Mouse (Mus musculus) heart, adult 2 months (tissue): Measurements from ENCODE around the gene Vldlr. TPM values are rescaled to one million over a fixed set of nuclear protein-coding genes. Genes with fewer than 3 reads are reported as not detected.

Experiments used
- DNase-seq, 2 experiments: peaks; one replicate each; pipeline ENCODE4 v3.0.0; 2021
- H3K27ac ChIP-seq: fragments of 200-600 bp; 2 replicates; pipeline ENCODE4 v1.8.1; 2022
- H3K27me3 ChIP-seq: fragments of 200-500 bp; 2 replicates; pipeline ENCODE4 v1.6.1; 2012; ENCODE audit warnings: mild to moderate bottlenecking, low read length, inconsistent platforms, mixed read lengths; ENCODE audit not compliant: control insufficient read depth, insufficient read depth
- H3K36me3 ChIP-seq: fragments of 200-500 bp; 2 replicates; pipeline ENCODE4 v1.6.1; 2012; ENCODE audit warnings: low read length, inconsistent platforms; ENCODE audit not compliant: control insufficient read depth, insufficient read depth
- H3K4me1 ChIP-seq: fragments of 200-500 bp; 2 replicates; pipeline ENCODE4 v1.6.1; 2011; ENCODE audit warnings: low read length; ENCODE audit not compliant: control insufficient read depth, insufficient read depth
- H3K4me3 ChIP-seq: fragments of 200-600 bp; 2 replicates; pipeline ENCODE4 v1.8.1; 2022
- H3K79me2 ChIP-seq: fragments of 200-500 bp; replicated peaks from 2 replicates; pipeline ENCODE4 v1.6.1; 2012; ENCODE audit warnings: mild to moderate bottlenecking, inconsistent platforms, low read length, moderate library complexity, mixed read lengths; ENCODE audit not compliant: control insufficient read depth, insufficient read depth
- H3K9ac ChIP-seq: fragments of 200-500 bp; 2 replicates; pipeline ENCODE4 v1.6.1; 2012; ENCODE audit warnings: low read depth, mild to moderate bottlenecking, control low read depth, inconsistent platforms, low read length, mixed read lengths
- CTCF ChIP-seq: fragments of 200-600 bp; IDR thresholded peaks from 2 replicates; pipeline ENCODE4 v1.8.1; 2022; ENCODE audit warnings: antibody characterized with exemption, mild to moderate bottlenecking, moderate library complexity
- EP300 ChIP-seq: fragments of 200-500 bp; IDR thresholded peaks from 2 replicates; pipeline ENCODE4 v1.6.1; 2011; ENCODE audit warnings: low read depth, low read length, control low read depth; ENCODE audit not compliant: insufficient read depth
- POLR2A ChIP-seq: fragments of 200-500 bp; IDR thresholded peaks from 2 replicates; pipeline ENCODE4 v1.6.1; 2011; ENCODE audit warnings: mild to moderate bottlenecking, low read depth, low read length, control low read depth; ENCODE audit not compliant: insufficient read depth
- WGBS: fragments of 180-500 bp; shearing (Covaris S2); methylation state at CpG from one replicate; pipeline ENCODE4 v1.1.7; 2018; 5-methylcytosine and 5-hydroxymethylcytosine counted together
- intact Hi-C: fragments of 180-260 bp; cut with DNase I; formaldehyde crosslinking; loops from one replicate; pipeline ENCODE4 v1.15.1; 2025
- polyA plus RNA-seq: library from polyadenylated mRNA; depleted of rRNA; stranded (reverse); fragments of >200 nt; gene quantifications from 2 replicates; pipeline ENCODE4 v1.2.3, GENCODE M21; 2012; rRNA removed
- total RNA-seq, 2 experiments: library from RNA; stranded (reverse); gene quantifications; 2 replicates each; pipeline ENCODE4 v1.2.3; 2021

The Vldlr gene
- total and polyA plus RNA-seq, 3 experiments: 72.6 to 261 (median 211) TPM

DNA sequence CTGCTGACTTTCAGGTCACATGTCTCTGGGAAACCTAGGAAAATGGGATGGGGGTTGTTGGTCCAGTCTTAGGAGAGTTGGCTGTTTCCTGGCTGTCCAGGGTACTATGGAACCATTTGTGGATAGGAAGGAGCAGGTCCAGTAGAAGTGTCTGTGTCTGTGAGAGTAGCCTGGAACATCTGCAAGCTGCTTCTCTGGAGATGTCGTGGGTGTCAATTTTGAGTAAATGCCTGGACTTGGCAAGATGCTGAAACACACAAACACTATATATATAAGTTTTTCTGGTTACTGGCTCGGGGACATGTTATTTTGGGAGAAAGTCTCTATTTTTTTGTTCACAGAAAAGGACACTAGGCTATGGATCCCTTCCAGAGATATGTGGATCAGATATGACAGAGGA lies 57.1 kb downstream of the Vldlr start:
- no peak overlapping the region for H3K4me3 ChIP-seq
- H3K79me2 ChIP-seq: no peaks in the 10 kb centered on the region
- H3K9ac ChIP-seq: no peak overlapping the region
- H3K27ac ChIP-seq: no peak overlapping the region
- H3K27me3 ChIP-seq: no peaks in the 10 kb centered on the region
- WGBS: 70% methylated on average over 2 of the region's 2 CpGs
- no peak for TF ChIP-seq EP300
- no peak for TF ChIP-seq POLR2A
- TF ChIP-seq CTCF: no peak
- intact Hi-C loops: no loop called here
- H3K36me3 ChIP-seq: no peaks in the 10 kb centered on the region
- DNase-seq: no peak
- no peaks in the 10 kb centered on the region for H3K4me1 ChIP-seq

DNA sequence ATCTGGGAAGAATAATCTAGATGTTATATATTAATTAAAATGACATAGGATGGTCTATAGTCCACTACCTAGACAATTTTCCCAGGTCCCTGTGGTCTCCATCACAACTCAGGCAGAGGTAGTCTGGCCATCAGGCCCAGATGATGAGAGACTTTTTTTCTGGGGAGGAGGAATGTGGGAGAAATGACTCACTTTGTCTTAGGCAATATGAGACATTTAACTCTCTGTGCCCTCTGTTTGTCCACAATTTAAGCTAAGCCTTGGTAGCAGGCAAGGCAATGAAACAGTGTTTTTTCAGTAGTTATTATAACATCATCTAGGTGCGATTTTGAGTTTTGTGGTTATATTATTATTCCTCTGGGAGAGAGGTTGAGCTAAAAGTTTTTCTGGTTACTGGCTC lies 58.1 kb downstream of the Vldlr start:
- Histone ChIP-seq H3K36me3 (no peaks in the 10 kb centered on the region), H3K27me3 (no peaks in the 10 kb centered on the region), H3K4me3 (no peak overlapping the region), H3K4me1 (no peaks in the 10 kb centered on the region), H3K9ac (no peak overlapping the region), H3K79me2 (no peaks in the 10 kb centered on the region), H3K27ac (no peak overlapping the region)
- intact Hi-C loops: no loop called here
- 82% methylated on average over 1 of the region's 1 CpGs for WGBS
- TF ChIP-seq EP300 (no peak), POLR2A (no peak), CTCF (no peak)
- DNase-seq: no peak

DNA sequence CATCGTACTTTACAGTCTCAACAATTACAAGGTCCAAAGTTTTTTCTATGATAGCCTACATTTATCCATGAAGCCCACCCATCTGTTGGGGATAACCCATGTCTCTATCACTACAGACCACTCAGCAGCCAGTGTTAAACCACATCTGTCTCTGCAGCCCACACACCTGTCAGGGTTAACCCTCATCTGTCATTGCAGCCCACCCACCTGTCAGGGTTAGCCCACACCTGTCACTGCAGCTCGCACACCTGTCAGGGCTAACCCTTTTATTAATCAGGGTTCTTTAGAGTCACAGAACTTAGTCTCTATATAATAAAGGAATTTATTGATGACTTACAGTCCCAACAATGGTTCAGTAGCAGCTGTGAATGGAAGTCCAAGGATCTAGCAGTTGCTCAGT lies 62.9 kb downstream of the Vldlr start:
- H3K4me1 ChIP-seq: no peaks in the 10 kb centered on the region
- H3K27me3 ChIP-seq: no peaks in the 10 kb centered on the region
- no peak overlapping the region for H3K27ac ChIP-seq
- no peak for DNase-seq
- WGBS: 96% methylated on average over 2 of the region's 2 CpGs
- H3K4me3 ChIP-seq: no peak overlapping the region
- no peak for TF ChIP-seq EP300
- no peak for TF ChIP-seq POLR2A
- TF ChIP-seq CTCF: no peak
- no peaks in the 10 kb centered on the region for H3K36me3 ChIP-seq
- H3K79me2 ChIP-seq: no peaks in the 10 kb centered on the region
- intact Hi-C loops: no loop called here
- no peak overlapping the region for H3K9ac ChIP-seq

Other genes starting within 250 kb of the Vldlr start
- 1 to 10 TPM; 4.2 to 5.4 TPM for gene Kcnv2, start 106.1 kb downstream of the Vldlr start, total RNA-seq
- gene Kcnv2, start 106.1 kb downstream of the Vldlr start, polyA plus RNA-seq: 2.2 and 8.9 TPM in 2 replicates
- 10 to 100 TPM; 30.9 to 33.7 TPM for gene Pum3, start 213.3 kb downstream of the Vldlr start, total RNA-seq
- gene Pum3, start 213.3 kb downstream of the Vldlr start, polyA plus RNA-seq: 18.6 and 22.7 TPM in 2 replicates